Mouse (Mus musculus) liver, postnatal 0 days (tissue): ENCODE data around the gene Bcl2l13.
A peak's percentile ranks its signal among the peaks of the same experiment; 100 is the strongest.

Source experiments
- CTCF ChIP-seq: sonication (generic); IDR thresholded peaks from 2 replicates; pipeline ENCODE4 v1.5.1; 2016; ENCODE audit warnings: antibody characterized with exemption, low read depth
- EP300 ChIP-seq: IDR thresholded peaks from 2 replicates; pipeline ENCODE4 v1.6.1; 2016; ENCODE audit warnings: antibody characterized with exemption, low read depth, mild to moderate bottlenecking

DNA sequence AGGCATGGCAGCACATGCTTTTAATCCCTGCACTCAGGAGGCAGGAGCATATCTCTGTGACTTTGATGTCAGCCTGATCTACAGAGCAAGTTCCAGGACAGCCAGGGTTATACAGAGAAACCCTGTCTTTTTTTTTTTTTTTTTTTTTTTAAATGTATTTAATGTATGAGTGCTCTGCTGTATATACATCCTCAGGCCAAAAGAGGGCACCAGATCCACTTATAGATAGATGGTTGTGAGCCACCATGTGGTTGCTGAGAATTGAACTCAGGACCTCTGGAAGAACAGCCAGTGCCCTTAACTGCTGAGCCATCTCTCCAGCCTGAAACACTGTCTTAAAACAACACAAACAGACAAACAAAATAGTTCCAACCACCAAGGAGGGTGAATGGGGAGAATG lies 47.1 kb upstream of the Bcl2l13 start:
- peak; percentile 59 for TF ChIP-seq CTCF
- TF ChIP-seq EP300: no peak
